Mouse (Mus musculus): ENCODE data around the gene Phf21a.

Phf21a gene

DNA sequence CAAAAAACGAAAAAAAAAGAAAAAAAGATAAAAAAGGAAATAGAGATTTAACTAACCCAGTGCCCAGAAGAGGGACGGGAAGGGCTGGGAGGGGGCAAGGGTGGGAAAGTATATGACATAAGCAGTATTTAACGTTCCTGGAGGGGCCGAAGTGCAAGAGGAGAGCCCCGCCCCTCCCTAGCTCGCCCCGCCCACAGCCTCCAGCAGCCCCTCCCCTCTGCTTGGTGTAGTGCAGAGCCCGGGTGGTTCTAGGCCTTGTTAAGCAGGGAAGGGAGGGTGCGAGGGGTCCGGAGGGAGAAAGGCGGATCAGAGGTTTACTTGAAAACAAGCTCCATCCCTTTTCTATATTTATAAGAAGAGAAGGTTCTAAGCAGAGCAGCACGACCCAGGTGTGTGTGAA lies 268.0 kb downstream of the Phf21a start:
- DNase-seq (ENCODE audit: low spot score) = no peak

DNA sequence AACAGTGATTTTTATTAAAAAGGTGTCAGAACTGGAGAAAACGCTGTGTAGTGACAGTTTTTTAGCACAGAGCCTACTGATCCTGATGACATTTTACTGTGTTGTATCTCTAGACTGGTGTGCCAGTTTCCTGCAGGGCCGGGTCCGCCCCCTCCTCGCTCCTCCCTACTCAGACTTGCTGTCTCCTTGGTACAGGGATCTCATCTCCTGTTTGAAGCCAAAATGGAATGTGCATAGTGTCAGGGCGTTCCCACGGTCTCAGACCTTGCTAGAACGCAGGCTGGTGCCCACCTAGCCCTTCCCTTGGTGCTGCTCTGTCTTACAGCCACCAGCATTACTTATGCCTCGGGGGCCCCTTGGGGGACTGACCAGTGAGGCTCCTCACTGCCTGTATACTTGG lies 268.9 kb downstream of the Phf21a start:
- DNase-seq (ENCODE audit: low spot score) = no peak

DNA sequence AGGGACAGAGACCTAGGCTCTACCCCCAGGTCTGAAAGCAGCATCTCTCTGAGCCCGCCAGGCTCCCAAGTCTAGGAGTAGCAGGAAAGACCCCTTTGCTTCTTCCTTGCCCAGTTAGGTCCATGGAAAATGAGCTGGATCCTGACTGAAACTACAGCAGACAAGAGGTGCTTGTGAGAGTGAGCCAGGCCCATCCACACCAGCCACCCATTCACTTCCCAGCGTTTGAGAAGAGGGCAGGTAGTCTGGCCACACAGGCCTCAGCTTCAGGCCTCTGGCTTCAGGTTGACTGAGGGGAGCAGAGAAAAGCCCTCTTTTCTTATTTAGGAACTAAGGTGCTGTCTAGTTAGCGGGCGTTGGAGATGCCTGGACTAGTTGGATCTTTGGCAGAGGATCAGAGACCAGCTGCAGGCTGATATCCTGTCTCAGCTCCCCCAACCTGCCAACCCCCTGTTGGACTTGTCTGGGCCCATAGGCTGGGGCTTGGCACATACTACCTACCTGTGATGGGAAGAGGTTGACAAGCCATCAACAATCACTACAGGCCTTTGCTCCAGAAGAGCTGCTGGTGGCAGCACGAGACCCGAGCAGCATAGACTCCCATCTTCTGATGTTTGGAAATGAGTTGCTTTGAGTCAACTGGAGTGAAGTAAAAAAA lies 269.8 kb downstream of the Phf21a start:
- no peak for DNase-seq (ENCODE audit: low spot score)

DNA sequence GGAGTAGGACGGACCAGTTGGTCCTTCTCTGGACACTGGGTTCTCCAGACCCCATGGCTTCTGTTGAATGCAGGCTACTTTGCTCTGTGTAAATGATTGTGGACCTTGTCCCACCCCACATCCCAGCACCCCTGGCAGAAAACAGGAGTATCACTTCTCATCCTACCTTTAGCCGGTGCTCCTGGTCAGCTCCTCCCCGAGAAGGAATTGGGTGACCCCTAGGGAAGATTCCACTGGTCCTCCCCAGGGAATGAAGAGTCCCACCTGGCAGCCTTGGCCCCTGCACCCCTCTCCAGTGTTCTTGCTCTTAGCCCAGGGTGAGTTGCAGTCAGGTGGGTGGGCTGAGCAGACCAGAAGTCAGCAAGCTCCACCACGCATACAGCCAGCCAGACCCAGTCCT lies 271.2 kb downstream of the Phf21a start:
- DNase-seq (ENCODE audit: low spot score) = no peak

DNA sequence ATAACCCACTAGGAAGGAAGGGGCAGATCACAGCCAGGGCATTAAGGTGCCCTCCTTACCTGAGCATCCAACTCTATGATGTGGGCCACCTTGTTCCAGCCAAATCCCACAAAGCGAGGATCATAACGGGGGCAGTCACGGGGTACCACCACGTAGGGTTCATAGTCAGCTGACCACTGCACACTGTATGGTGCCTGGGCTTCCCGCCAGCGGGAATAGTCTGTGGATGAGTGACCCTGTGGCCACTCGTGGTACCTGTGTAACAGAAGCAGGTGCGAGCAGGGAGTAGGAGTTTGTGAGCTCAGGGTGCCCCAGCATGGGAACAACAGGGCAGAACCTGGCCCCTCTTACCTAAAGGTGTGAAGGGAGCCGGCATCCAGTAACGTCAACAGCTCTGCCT lies 272.7 kb downstream of the Phf21a start:
- no peak for DNase-seq (ENCODE audit: low spot score)

DNA sequence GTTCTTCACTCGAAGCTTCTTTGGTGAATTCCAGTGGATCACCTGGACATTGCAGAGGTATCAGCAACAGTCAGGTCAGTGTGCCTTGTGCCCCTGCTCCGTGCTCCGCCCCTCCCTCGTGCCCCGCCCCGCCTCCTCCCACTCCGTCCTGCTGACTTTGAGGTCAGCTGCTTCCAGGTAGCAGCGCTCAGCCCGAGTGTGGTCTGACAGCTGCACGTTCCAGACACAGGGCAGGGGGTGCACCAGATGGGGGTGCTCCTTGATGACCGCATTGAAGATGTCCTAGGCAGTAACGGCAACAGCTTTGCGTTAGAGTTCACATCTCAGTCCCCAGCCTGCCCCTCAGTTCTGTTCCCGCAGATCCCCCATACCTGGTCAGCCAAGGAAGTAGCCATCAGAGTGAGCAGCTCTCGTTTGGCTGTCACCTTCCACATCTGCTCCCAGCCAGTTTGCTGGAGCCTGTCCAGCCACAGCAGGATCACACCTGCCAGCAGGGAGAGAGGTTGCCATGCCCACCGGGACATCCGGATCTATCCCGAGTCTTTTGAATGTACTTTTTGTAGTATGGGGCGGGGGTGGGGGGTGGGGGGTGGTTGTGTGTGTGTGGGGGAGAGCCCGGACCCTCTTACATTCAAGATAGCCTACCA lies 274.6 kb downstream of the Phf21a start:
- DNase-seq (ENCODE audit: low spot score) = no peak

DNA sequence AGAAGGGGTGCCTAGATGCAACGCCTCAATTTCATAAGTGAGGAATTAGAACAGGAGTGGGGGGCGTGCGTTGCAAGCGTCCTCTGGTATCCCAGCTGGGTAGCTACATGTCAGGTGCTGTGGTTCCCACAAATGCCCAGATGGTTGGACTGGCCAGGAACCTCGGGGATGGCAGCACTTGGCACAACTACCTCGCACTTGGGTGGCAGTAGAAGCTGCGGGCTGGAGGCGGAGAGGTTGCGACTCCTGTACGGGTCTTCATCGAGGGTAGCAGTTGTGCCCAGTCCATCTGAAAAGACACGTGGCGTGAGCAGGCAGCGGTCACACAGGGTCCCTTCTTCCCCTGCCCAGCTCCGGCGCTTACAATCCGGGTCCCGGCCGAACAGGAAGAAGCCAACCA lies 277.5 kb downstream of the Phf21a start:
- no peak for DNase-seq (ENCODE audit: low spot score)

DNA sequence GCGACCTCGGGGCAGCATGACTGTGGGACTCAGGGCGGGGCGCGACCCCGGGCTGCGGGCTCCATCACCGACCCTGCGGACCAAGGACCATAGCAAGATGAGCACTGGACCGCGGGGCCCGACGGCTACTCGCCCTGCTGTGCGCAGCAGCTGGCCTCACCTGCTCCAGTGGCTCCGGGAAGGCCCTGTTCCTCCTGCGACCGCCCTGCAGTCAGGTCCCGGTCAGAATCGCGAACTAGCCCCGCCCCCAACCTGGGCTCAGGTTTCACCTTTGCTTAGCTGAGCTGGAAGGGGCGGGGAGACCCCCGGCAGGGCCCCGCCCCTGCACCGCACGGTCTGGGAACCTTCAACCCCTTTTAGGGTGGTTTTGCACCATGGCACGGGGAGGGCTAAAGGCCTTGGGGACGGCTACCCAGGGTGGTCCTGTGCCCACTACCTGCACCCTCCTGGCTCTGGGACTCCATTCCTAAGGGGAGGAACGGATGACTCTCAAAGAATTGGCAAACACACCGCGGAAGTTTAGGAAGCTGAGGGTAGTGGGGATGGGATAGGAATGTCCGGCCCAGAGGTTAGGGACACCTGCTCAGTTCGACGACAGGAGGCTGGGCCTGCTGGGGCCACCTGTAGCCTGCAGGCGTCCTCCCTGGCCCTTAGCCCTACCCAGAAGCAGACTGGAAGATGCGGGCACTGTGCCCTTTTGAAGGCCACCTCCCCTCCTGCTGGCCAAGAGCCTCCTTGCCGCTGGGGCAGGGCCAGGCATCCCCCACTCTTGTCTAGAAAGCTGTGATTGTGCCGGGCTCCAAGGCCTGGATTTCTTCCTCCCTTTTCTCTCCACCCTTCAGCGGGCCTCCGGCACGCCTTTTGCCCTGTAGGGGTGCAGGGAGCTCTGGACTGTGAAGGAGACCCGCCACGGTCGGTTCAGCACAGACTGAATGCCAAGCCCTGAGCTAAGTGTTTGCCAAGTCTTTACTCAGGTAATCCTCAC lies 278.2 kb downstream of the Phf21a start:
- no peak for DNase-seq (ENCODE audit: low spot score)

DNA sequence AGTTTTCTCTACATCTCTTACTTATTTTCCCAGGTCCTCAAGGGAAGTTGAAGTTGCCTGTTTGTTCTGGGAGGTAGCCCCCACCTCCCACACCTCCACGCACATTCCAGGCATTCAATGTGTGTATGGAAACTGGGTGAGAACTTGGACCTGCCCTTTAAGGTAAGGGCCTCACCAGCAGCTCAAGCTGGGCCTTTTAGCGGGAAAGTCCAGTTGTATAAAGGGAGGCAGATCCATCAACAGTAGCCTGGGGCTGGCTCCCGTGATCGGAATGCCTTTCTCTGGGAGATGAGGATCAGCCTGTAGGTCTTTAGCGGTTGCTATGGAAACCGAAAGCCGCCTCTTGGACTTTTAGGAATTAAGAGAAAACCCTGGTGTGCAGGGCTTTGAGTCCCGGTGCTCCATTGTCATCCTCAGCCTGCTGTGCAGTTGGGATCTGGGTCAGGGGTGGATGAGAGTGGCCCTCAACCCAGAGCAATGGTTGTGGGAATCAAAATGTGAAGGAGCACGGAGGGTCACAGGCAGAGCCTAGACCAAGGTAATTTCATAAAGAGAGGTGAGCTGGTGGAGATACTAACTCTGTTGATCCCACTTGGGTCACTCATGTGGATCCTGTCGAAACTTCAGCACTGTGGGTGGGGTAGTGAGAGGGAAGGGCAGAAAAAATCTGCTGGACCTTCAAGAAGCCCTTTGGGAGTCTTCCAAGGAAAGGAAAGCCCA lies 279.2 kb downstream of the Phf21a start:
- DNase-seq (ENCODE audit: low spot score) = no peak

DNA sequence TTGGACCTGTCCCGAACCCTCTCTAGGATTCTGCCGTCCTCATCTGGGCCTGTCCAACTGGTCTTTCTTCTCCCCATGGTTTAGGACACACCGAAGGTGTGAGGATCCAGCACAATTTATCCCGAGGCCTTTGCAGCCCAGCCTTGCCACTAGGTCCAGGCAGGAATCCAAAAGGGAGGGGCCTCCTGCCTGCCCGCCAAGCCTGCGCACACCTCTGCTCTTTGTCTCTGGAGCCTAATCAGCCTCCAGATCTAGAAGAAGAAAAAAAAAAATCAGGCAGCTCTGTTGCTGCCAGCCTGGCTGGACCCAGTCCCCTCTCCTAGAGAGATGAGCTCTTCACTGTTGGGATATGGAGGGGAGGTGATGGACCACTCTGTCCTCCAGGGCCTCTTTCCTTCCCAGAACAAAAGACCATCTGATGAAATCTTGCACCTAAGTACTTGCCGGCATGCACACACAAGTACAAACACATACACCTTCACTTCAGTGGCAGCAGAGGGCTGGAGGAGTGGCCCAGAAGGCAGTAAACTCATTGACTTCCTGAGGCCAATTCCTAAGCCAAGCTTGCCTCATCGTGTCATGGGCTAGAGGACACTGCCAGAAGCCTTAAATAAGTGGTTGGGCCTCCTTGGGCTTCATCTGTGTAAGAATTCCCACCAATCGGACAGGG lies 280.0 kb downstream of the Phf21a start:
- DNase-seq (ENCODE audit: low spot score) = no peak

DNA sequence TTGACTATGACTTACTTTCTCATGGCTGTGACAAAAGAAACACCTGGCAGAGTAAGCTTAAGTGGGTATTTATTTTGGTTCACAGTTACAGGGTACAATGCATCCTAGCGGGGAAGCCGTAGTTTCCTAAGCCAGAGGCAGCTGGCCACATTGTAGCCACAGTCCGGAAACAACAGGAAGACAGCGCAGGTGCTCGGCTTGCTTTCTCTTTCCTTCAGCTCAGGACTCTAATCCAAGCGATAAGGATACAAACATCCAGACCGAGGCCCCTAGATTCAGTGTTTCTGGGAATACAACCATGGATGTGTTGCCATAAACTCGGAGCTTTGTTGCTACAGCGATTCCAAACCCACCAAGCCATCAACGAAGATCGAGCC lies 280.5 kb downstream of the Phf21a start:
- DNase-seq (ENCODE audit: low spot score) = no peak

DNA sequence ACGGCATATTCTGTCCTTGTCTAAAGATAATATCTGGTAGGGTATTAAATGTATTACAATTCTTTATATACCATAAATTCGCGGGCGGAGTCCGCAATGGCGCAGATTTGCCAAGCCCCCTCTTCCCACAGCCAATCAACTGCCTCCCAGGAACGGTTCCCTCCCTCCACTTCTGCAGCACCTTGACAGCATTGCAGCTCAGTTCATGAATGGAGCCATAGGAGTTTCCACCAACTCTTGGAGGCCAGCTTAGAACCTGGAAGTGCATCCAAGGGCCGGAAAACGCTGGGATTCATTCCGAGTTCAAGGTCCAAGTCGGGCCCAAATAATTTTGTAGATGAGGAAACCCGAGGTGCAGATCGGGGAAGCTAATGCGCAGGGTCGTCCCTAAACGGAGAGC lies 281.6 kb downstream of the Phf21a start, which contains the start of the genes Pex16 and Large2:
TSS of gene Pex16 (plus strand) at position 163 of the 400 bp plus-strand sequence.
TSS of gene Large2 (minus strand) at position 356 of the 400 bp plus-strand sequence.
- DNase-seq (ENCODE audit: low spot score) = no peak

DNA sequence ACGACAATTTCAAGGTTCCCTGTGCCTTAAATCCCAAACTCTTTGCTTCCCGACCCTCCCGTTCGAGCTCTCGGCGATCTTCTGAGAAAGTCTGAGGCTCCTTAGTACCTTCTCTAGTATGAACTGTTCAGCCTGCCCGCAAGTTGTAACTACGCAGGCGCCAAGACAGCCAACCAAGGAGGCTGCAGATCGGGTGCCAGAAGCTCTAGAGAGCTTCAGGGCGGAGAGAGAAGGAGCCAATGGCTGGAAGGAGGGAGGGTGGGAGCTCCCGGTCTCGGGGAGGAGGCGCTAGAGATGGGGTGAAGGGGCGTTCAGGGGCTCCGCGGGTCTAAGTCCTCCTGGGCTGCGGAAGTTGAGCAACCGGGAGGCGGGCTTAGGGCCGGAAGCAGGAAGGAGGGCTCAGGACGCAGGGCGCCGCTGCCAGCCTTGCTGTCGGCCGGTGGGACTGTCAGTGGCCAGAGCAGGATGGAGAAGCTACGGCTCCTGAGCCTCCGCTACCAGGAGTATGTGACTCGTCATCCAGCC lies 282.2 kb downstream of the Phf21a start:
- DNase-seq (ENCODE audit: low spot score) = peak; percentile 93

DNA sequence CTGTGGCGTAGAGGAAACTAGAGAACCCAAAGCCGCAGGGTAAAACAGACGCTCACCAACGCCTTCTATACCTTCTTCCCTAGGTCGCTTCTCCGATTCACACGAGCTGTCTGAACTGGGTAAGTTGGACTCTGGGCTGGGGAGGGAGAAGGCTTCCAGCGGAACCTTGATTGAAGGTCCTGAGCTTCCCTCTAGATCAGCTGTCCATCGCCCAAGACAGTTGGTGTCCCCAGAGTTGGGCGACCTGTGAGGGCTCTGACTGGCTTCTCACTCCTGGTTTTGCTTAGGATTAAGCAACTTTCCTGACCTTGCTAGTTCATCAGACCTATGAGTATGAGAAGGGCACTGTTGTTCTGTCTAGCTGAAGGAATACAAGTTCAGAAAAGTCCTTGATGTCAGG lies 282.9 kb downstream of the Phf21a start:
- DNase-seq (ENCODE audit: low spot score) = no peak

DNA sequence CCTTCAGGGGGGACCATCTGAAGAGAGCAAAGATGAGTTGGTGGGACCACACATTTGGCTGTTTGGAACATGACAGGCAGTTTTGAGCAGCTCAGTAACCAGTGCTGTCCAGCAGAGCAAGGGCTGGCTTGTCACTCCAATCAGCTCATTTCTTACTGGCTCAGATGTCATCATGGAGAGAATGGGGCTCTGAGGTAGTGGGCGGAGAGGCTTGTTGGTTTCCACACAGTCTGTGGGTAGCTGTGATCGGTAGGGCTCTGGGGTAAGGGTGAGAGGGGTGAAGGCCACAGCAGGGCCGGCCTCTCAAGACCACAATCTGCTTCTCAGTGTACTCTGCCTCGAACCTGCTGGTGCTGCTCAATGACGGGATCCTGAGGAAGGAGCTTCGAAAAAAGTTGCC lies 283.4 kb downstream of the Phf21a start:
- no peak for DNase-seq (ENCODE audit: low spot score)

DNA sequence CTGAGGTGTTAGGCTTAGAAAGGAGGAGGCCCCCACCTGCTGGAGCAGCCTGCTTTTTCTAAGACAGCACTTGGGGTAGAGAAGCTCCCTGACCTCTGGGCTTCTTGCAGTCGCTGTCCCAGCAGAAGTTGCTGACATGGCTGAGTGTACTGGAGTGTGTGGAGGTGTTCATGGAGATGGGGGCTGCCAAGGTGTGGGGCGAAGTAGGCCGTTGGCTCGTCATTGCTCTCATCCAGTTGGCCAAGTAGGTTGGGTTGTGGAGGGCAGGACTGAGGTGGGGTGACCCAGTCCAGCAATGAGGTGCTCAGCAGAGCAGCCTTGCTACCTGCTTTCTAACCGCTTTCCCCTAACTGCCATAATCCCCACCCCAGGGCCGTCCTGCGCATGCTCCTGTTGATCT lies 284.4 kb downstream of the Phf21a start:
- no peak for DNase-seq (ENCODE audit: low spot score)

DNA sequence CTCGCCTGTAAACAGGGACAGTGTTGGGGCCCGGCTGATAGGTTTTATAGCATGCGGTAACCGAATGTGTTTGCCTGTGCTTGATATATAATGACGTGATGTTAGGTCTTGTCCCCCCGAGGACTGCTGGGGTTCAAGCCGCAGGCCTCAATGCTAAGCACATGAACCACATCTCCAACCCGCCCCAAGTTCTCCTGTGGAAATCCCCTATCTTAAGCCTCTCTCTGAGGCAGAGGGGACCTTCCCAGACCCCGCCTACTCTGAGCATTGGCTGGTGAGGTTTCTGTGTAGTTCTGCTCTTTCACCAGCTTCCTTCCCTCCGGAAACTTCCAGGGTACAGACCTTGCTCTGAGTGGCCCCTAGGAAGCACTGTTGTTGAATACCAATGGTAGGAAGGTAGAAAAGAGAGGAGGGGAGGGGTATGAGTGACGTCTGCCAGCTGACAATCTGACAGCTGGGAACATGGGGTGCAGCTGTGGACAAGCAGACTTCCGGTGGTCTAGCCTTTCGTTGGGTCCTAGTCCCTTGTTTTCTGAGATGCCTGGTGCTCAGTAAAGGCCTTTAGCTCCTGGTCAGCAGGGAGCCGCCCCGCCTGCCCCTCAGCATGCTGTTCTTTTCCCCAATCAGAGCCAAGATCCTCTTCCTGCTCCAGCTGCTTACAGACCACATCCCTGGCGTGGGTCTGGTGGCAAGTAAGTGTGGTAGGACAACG lies 287.0 kb downstream of the Phf21a start:
- DNase-seq (ENCODE audit: low spot score) = no peak

DNA sequence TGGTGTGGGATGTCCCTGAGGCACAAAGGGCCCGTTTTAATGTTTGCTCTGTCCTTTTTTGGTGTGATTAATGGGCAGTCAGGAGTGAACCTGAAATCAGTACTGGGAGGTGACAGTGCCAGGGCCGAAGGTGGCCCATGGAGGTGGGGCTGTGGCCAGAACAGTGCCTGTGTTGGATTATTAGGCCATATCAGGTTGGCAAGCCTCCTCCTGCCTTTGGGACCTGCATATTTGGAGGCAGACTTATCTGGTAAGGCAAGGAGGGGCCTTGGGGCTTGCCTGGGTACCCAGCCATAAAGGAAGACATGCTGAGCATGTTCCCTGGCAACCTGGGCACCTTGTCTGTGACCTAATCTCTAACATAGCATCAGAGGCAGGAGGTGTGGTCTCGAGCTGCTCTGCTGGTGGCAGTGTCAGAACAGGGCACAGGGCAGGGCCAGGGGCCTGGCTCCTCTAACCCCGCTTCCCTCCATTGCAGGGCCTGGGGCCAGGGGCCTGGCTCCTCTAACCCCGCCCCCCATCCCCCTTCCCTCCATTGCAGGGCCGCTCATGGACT lies 287.7 kb downstream of the Phf21a start:
- no peak for DNase-seq (ENCODE audit: low spot score)

DNA sequence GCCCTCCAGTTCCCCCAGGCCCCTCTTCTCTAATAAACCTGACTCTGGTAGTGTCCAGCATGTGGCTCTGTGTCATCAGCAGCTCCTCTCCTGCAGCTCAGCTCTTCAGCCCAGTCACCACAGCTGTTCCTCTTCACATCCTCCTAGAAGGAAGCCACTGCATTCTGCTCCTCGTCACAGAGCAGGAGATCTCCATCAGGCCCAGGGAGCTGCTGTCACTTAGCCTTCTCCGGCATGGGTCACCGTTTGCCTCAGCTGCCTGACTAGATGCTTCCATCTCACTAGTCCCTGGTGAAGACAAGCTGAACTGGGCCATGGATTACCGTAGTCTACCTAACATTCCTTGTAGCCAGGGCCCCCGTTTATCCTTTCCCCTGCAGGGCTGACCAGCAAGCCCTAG lies 288.2 kb downstream of the Phf21a start:
- DNase-seq (ENCODE audit: low spot score) = no peak

DNA sequence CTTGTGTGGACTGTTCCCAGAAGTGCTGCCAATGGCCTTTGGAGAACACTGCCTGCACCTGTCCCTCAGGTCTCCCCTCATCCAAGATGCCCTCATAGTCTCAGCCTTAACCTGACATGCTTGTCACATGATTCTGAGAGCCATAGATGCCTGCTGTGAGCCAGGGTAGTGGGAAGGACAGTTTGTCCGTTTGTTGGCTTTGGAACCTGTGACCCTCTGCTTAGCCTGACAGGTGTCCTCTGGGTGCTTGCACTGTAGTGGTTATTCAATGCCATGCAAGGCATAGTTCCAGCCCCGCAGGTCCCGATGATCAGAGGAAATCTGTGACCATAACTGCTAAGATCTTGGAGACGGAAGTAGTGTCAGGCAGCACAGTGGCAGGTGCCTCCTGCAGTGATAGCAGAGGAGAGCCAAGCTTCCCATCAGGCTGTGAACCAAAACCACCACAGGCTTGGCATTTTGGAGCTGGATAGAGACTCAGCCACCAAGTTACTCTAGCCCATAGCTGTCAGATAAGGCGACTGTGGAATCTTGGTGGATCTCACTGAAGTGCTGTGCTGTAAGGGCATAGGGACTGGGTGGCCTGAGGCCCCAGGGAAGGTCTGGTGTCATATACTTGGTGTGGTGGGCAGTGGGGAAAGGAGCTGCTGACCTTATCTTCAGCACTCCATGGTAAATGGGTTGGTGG lies 289.1 kb downstream of the Phf21a start, which contains the start of gene 1700029I15Rik:
TSS of gene 1700029I15Rik (plus strand) at position 638 of the 688 bp plus-strand sequence.
- DNase-seq (ENCODE audit: low spot score) = no peak

Data from layer of hippocampus, adult 9-10 months (tissue).